Mouse (Mus musculus) stomach, postnatal 0 days (tissue): ENCODE data around the gene Eif2b2. TPM values are rescaled to one million over a fixed set of nuclear protein-coding genes. Genes with fewer than 3 reads are reported as not detected.

Source experiments
- ATAC-seq: fragments of 200-750 bp; cut with Nextera tagmentation; 2 replicates; pipeline ENCODE4 v1.8.0; 2017; ENCODE audit not compliant: low FRiP score, low TSS enrichment
- DNase-seq: peaks from one replicate; pipeline ENCODE4 v3.0.0-alpha.2; 2016; ENCODE audit warnings: low spot score
- H3K27ac ChIP-seq: fragments of 300-500 bp; sonication (generic); replicated peaks from 2 replicates; pipeline ENCODE4 v1.5.1; 2014; ENCODE audit warnings: mild to moderate bottlenecking, control low read depth
- H3K27me3 ChIP-seq: fragments of 300-500 bp; sonication (generic); 2 replicates; pipeline ENCODE4 v1.6.1; 2014; ENCODE audit warnings: low read length; ENCODE audit not compliant: control insufficient read depth, insufficient read depth
- H3K36me3 ChIP-seq: fragments of 300-500 bp; sonication (generic); 2 replicates; pipeline ENCODE4 v1.6.1; 2014; ENCODE audit warnings: low read length, mixed read lengths; ENCODE audit not compliant: control insufficient read depth, insufficient read depth
- H3K4me1 ChIP-seq: fragments of 300-500 bp; sonication (generic); replicated peaks from 2 replicates; pipeline ENCODE4 v1.6.1; 2014; ENCODE audit warnings: antibody characterized with exemption; ENCODE audit not compliant: control insufficient read depth, insufficient read depth
- H3K4me2 ChIP-seq: fragments of 300-500 bp; sonication (generic); replicated peaks from 2 replicates; pipeline ENCODE4 v1.6.1; 2014; ENCODE audit warnings: low read depth, mild to moderate bottlenecking, control low read depth, moderate library complexity
- H3K4me3 ChIP-seq: fragments of 300-500 bp; sonication (generic); 2 replicates; pipeline ENCODE4 v1.5.1; 2014; ENCODE audit warnings: low read depth, low read length, control low read depth
- H3K9ac ChIP-seq: fragments of 300-500 bp; sonication (generic); 2 replicates; pipeline ENCODE4 v1.6.1; 2014; ENCODE audit warnings: mild to moderate bottlenecking, low read length, control low read depth, mixed read lengths
- H3K9me3 ChIP-seq: fragments of 300-500 bp; sonication (generic); 2 replicates; pipeline ENCODE4 v1.6.1; 2016; ENCODE audit warnings: low read length; ENCODE audit not compliant: control insufficient read depth
- CTCF ChIP-seq: IDR thresholded peaks from 2 replicates; pipeline ENCODE4 v1.5.1; 2016; ENCODE audit warnings: antibody characterized with exemption, low read depth, mild to moderate bottlenecking, moderate library complexity
- EP300 ChIP-seq: optimal IDR thresholded peaks from 2 replicates; pipeline ENCODE3; 2016; ENCODE audit warnings: antibody characterized with exemption
- WGBS: fragments of 180-500 bp; shearing (Covaris S2); extraction: QIAGEN DNeasy Blood & Tissue Kit; methylation state at CpG from one replicate; pipeline ENCODE4 v1.1.7; 2014; 5-methylcytosine and 5-hydroxymethylcytosine counted together
- polyA plus RNA-seq: library from polyadenylated mRNA; unstranded; fragments of >200 nt; fragmentation: Nextera tagmentation; extraction: Ambion mirVana; gene quantifications from 2 replicates; pipeline ENCODE4 v1.2.1, GENCODE M21; 2015

The Eif2b2 gene
- polyA plus RNA-seq, 1 experiment from 2014 or later = 58.7 TPM

DNA sequence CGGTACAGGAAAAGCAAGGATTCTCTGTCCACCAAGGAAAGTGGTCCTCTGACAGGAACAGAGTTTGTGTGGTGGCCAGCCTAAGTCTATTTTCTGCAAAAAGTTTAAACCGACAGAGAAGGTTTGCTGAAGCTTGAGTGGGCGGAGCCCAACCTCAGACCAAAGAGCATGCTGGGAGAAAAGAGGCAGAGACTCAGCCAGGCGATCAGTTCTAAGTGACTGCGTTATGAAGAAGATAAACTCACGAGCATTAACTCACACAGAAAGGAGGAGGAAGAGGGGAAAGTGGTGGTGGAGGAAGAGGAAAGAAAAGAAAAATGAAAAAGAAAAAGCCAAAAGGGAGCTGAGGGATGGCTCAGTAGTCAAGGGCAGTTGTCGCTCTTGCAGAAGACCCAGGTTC, 29.0 kb upstream of the Eif2b2 start:
- WGBS = 74% methylated on average over 7 of the region's 7 CpGs
- Histone ChIP-seq H3K27me3 (no peaks in the 10 kb centered on the region), H3K4me1 (peaks cover 6% of the 10 kb centered on the region; the same call in 1 of the 2 replicates), H3K27ac (no peak overlapping the region), H3K4me2 (no peak overlapping the region), H3K9me3 (no peaks in the 10 kb centered on the region), H3K9ac (no peak overlapping the region), H3K36me3 (no peaks in the 10 kb centered on the region), H3K4me3 (no peak overlapping the region)
- DNase-seq (no peak), ATAC-seq (no peak)
- TF ChIP-seq CTCF (no peak), EP300 (no peak)

- ATAC-seq = peak; percentile 66
- no peaks in the 10 kb centered on the region for H3K27me3 ChIP-seq
- H3K9ac ChIP-seq = no peak overlapping the region
- no peak overlapping the region for H3K4me3 ChIP-seq
- no peaks in the 10 kb centered on the region for H3K9me3 ChIP-seq
- no peak overlapping the region; the same call in 1 of the 2 replicates for H3K27ac ChIP-seq
- 0 out of 2 replicates have a peak overlapping the region, but pooled peaks have one; percentile 23 for H3K4me2 ChIP-seq
- WGBS = 21% methylated on average over 18 of the region's 19 CpGs
- peaks cover 6% of the 10 kb centered on the region; the same call in 1 of the 2 replicates for H3K4me1 ChIP-seq
- peak; percentile 57 for DNase-seq
- TF ChIP-seq CTCF (no peak; the same call in 1 of the 2 replicates), EP300 (no peak)
- H3K36me3 ChIP-seq = no peaks in the 10 kb centered on the region
These were observed 26.7 kb upstream of the Eif2b2 start for GRCm38 (mm10) chr12:85192461-85193108.

DNA sequence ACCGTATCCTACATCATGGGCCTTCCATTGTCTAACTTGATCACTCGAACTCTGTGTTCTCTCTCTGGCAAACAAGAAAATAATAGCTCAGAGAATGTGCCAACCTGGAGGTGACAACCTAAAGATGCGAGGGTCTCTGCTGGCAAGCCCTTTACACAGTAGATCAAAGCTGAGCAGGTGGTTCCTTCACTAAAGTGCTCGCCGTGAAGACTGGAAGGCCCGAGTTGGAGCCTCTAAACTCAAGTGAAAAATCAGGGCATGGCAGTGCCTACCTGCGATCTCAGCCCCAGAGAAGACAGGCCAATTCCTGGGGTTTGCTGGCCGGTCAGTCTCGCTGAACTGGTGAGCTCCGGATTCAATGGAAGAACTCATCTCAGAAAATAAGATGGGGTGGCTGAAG, 26.1 kb upstream of the Eif2b2 start:
- DNase-seq = no peak
- WGBS = 80% methylated on average over 10 of the region's 10 CpGs
- Histone ChIP-seq H3K4me2 (no peak overlapping the region), H3K36me3 (no peaks in the 10 kb centered on the region), H3K9ac (no peak overlapping the region), H3K4me1 (peaks cover 6% of the 10 kb centered on the region; the same call in 1 of the 2 replicates), H3K9me3 (no peaks in the 10 kb centered on the region), H3K27ac (no peak overlapping the region), H3K4me3 (no peak overlapping the region), H3K27me3 (no peaks in the 10 kb centered on the region)
- ATAC-seq = no peak
- TF ChIP-seq CTCF = no peak
- TF ChIP-seq EP300 = no peak

GRCm38 (mm10) chr12:85193923-85194622, 25.2 kb upstream of the Eif2b2 start:
- ATAC-seq (peak; percentile 12; the same call in 1 of the 2 replicates), DNase-seq (no peak)
- Histone ChIP-seq H3K4me2 (no peak overlapping the region), H3K27ac (peak overlapping the region; percentile 59; the same call in 1 of the 2 replicates), H3K4me3 (no peak overlapping the region), H3K4me1 (peaks cover 6% of the 10 kb centered on the region; the same call in 1 of the 2 replicates), H3K9ac (no peak overlapping the region), H3K27me3 (no peaks in the 10 kb centered on the region), H3K9me3 (no peaks in the 10 kb centered on the region), H3K36me3 (no peaks in the 10 kb centered on the region)
- TF ChIP-seq CTCF (no peak), EP300 (no peak)
- 79% methylated on average over 11 of the region's 11 CpGs for WGBS

DNA sequence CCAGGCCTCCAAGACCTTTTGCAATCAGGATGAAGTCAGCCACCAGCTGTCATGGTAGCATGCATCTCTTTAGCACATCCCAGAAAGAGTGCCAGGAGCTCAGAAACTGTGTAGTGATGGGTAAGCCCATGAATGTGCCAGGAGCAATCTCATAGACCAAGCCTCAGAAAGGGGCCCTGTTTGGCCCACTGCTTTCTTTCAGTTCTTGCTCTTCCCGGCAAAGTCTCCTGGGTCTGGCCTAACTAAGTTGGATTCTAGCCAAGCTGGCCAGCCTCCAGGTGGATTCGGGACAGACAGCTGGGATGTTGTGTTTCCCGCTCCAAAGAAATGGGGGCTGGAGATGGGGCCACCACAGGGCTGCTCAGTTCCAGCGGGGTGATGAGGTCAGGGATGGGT, 24.7 kb upstream of the Eif2b2 start:
- Histone ChIP-seq H3K27ac (peak overlapping the region; percentile 59; the same call in 1 of the 2 replicates), H3K9ac (no peak overlapping the region), H3K4me3 (no peak overlapping the region), H3K4me1 (peaks cover 6% of the 10 kb centered on the region; the same call in 1 of the 2 replicates), H3K9me3 (no peaks in the 10 kb centered on the region), H3K27me3 (no peaks in the 10 kb centered on the region), H3K36me3 (no peaks in the 10 kb centered on the region), H3K4me2 (no peak overlapping the region)
- 31% methylated on average over 4 of the region's 4 CpGs for WGBS
- no peak for TF ChIP-seq EP300
- TF ChIP-seq CTCF = no peak
- ATAC-seq (peak; percentile 40; the same call in 1 of the 2 replicates), DNase-seq (peak; percentile 55)
